Comparison of ENCODE assay signal across 14 mouse cellular contexts in the genomic region with DNA sequence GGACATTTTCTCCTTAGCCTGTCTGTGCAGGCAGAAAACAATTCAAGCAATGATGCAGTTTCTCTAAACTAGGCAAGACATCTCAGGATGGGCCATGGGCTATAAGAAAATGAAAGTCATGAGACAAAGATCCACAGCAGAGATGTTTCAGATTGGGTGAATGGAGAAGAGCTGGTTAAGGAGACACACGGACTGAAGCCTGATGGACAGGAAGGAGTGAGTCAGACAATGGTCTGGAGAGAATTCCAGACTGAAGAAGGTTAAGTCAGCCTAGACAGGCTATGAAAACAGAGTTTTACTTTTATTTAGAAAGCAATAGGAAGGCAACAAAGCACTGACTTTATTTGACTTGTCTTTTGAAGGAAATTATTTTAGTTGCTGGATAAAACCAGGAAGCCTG.
"Had no signal": no experiment of that assay in that cellular context is flagged by ENCODE, and none has a peak within 500 bp of the region (broad histone marks: within the 10 kb centered on the region; RNA-seq: fewer than 3 reads in every experiment).

No protein-coding gene starts in this region.

- H3K27ac ChIP-seq: midbrain, embryonic 10.5 days; midbrain, embryonic 12.5 days; neural tube, embryonic 12.5 days; stomach, embryonic 15.5 days; stomach, postnatal 0 days had no signal

- DNase-seq: lung, adult 18-20 months; lung, embryonic 14.5 days; lung, postnatal 10 days; lung, postnatal 4 days; midbrain, embryonic 14.5 days; right cerebral cortex, postnatal 14 days; thymus, adult 2 months; thymus, postnatal 25 days; thymus, postnatal 4 days had no signal

- H3K4me1 ChIP-seq: midbrain, embryonic 10.5 days; midbrain, embryonic 12.5 days; neural tube, embryonic 12.5 days; stomach, embryonic 15.5 days had no signal

- H3K4me3 ChIP-seq: midbrain, embryonic 10.5 days; midbrain, embryonic 12.5 days; neural tube, embryonic 12.5 days; stomach, embryonic 15.5 days had no signal
